26 mouse cellular contexts compared by ENCODE assay signal in genomic region chr12:72768230-72768629, GRCm38 (mm10). TPM values are rescaled to one million over a fixed set of nuclear protein-coding genes. Genes with fewer than 3 reads are reported as not detected.
A peak's percentile ranks its signal among the peaks of the same experiment; 100 is the strongest.
DNase-seq lines count a peak whose midpoint lies in the region; ATAC-seq and TF ChIP-seq lines count a peak whose summit lies in the region.
"Had no signal": no experiment of that assay in that cellular context is flagged by ENCODE, and none has a peak within 500 bp of the region (broad histone marks: within the 10 kb centered on the region; RNA-seq: fewer than 3 reads in every experiment).

No protein-coding gene starts in this region.

- WGBS in liver, embryonic 16.5 days (ENCODE audit: insufficient replicate concordance), result 43% methylated on average over 2 of the region's 2 CpGs
- WGBS in liver, embryonic 11.5 days, result 64% methylated on average over 2 of the region's 2 CpGs
- WGBS in thymus, adult 2 months, result 54% methylated on average over 2 of the region's 2 CpGs
- WGBS in forebrain, postnatal 0 days, result 89% methylated on average over 2 of the region's 2 CpGs

- no peak overlapping the region for H3K9ac ChIP-seq in liver, embryonic 16.5 days (ENCODE audit: low read depth, low read length)
- H3K9ac ChIP-seq in liver, embryonic 11.5 days (ENCODE audit: low read depth, low read length), result no peak overlapping the region
- no peak overlapping the region for H3K9ac ChIP-seq in forebrain, postnatal 0 days
- H3K9ac ChIP-seq: hindbrain, embryonic 13.5 days; kidney, embryonic 15.5 days; limb, embryonic 13.5 days; lung, embryonic 14.5 days; midbrain, embryonic 13.5 days; neural tube, embryonic 15.5 days had no signal

- no peak for ATAC-seq in liver, embryonic 16.5 days (ENCODE audit: low read depth)
- no peak for ATAC-seq in liver, embryonic 11.5 days (replicated peaks; ENCODE audit: low FRiP score)
- peak; percentile 81 for ATAC-seq in common myeloid progenitor, adult 5-6 weeks (replicated peaks; ENCODE audit: low read depth, poor library complexity, severe bottlenecking)
- peak; percentile 95 for ATAC-seq in megakaryocyte, adult 5-6 weeks (ENCODE audit: poor library complexity, severe bottlenecking)
- ATAC-seq in forebrain, postnatal 0 days, result no peak
- ATAC-seq: CD4-positive, CD25-positive, alpha-beta regulatory T cell, adult 4 months; inflammation-experienced regulatory T-cells, adult 6 months; midbrain, embryonic 13.5 days had no signal

- peaks cover 20% of the 10 kb centered on the region for H3K4me1 ChIP-seq in liver, embryonic 16.5 days (ENCODE audit: control insufficient read depth, low read depth, low read length)
- H3K4me1 ChIP-seq in liver, embryonic 11.5 days (replicated peaks; ENCODE audit: control insufficient read depth, insufficient read depth, low read length), result peaks cover 22% of the 10 kb centered on the region
- H3K4me1 ChIP-seq in thymus, adult 2 months (replicated peaks; ENCODE audit: control insufficient read depth, insufficient read depth, low read length), result no peaks in the 10 kb centered on the region; the same call in 1 of the 2 replicates
- peaks cover 5% of the 10 kb centered on the region for H3K4me1 ChIP-seq in forebrain, postnatal 0 days (ENCODE audit: insufficient read depth)

- H3K27me3 ChIP-seq in liver, embryonic 16.5 days (ENCODE audit: control insufficient read depth, insufficient read depth, low read depth, low read length), result no peaks in the 10 kb centered on the region
- no peaks in the 10 kb centered on the region for H3K27me3 ChIP-seq in liver, embryonic 11.5 days (replicated peaks; ENCODE audit: control insufficient read depth, insufficient read depth, low read length)
- no peaks in the 10 kb centered on the region for H3K27me3 ChIP-seq in thymus, adult 2 months (ENCODE audit: control insufficient read depth, insufficient read depth, low read length)
- H3K27me3 ChIP-seq in forebrain, postnatal 0 days (ENCODE audit: insufficient read depth, low read length), result no peaks in the 10 kb centered on the region
- H3K27me3 ChIP-seq: hindbrain, embryonic 13.5 days; kidney, embryonic 15.5 days; limb, embryonic 13.5 days; midbrain, embryonic 13.5 days; neural tube, embryonic 15.5 days had no signal

- no peak for TF ChIP-seq POLR2A in thymus, adult 2 months (IDR thresholded peaks at IDR 0.05; ENCODE audit: control insufficient read depth, extremely low read depth, insufficient read depth, low read length, poor library complexity)

- 0 out of 2 replicates have a peak overlapping the region, but pooled peaks have one; percentile 38 for H3K27ac ChIP-seq in liver, embryonic 16.5 days (ENCODE audit: low read length)
- no peak overlapping the region for H3K27ac ChIP-seq in liver, embryonic 11.5 days (ENCODE audit: low read depth, low read length)
- H3K27ac ChIP-seq in thymus, adult 2 months (ENCODE audit: control insufficient read depth, insufficient read depth, low read length), result no peak overlapping the region
- no peak overlapping the region for H3K27ac ChIP-seq in forebrain, postnatal 0 days (ENCODE audit: low read depth, low read length)
- H3K27ac ChIP-seq: heart, embryonic 10.5 days; hindbrain, embryonic 13.5 days; kidney, embryonic 15.5 days; limb, embryonic 13.5 days; macrophage; midbrain, embryonic 13.5 days; neural tube, embryonic 15.5 days had no signal

- TF ChIP-seq CTCF in thymus, adult 2 months (IDR thresholded peaks at IDR 0.05; ENCODE audit: borderline replicate concordance, control insufficient read depth, extremely low read depth, insufficient read depth, low read length, poor library complexity), result no peak
- TF ChIP-seq CTCF in forebrain, postnatal 0 days (IDR thresholded peaks at IDR 0.05; ENCODE audit: low read depth), result no peak

- peaks cover 5% of the 10 kb centered on the region; the same call in 1 of the 2 replicates for H3K36me3 ChIP-seq in liver, embryonic 16.5 days (ENCODE audit: control insufficient read depth, insufficient read depth)
- 0 out of 2 replicates have a peak, but pooled peaks cover 2% of the 10 kb centered on the region for H3K36me3 ChIP-seq in liver, embryonic 11.5 days (ENCODE audit: control insufficient read depth, insufficient read depth, low read length)
- no peaks in the 10 kb centered on the region for H3K36me3 ChIP-seq in thymus, adult 2 months (ENCODE audit: control insufficient read depth, insufficient read depth, low read length)
- no peaks in the 10 kb centered on the region for H3K36me3 ChIP-seq in forebrain, postnatal 0 days (ENCODE audit: insufficient read depth)

- no peak for DNase-seq in liver, embryonic 11.5 days (ENCODE audit: low spot score)
- DNase-seq in embryo, embryonic 9.5 days (ENCODE audit: extremely low spot score), result no peak
- no peak for DNase-seq in thymus, adult 2 months
- no peak for DNase-seq in forebrain, postnatal 0 days
- DNase-seq: adrenal gland, postnatal 36 days; cerebellum, adult 18-20 months; cerebellum, postnatal 25 days; gastrocnemius, postnatal 14 days; heart, postnatal 10 days; kidney, postnatal 4 days; lung, embryonic 14.5 days; right cerebral cortex, postnatal 25 days; thymus, postnatal 14 days had no signal

- no peak overlapping the region for H3K4me2 ChIP-seq in liver, embryonic 16.5 days (ENCODE audit: low read depth, low read length)
- no peak overlapping the region for H3K4me2 ChIP-seq in liver, embryonic 11.5 days
- H3K4me2 ChIP-seq in forebrain, postnatal 0 days (ENCODE audit: low read depth), result no peak overlapping the region
- H3K4me2 ChIP-seq: hindbrain, embryonic 13.5 days; kidney, embryonic 15.5 days; limb, embryonic 13.5 days; lung, embryonic 14.5 days; midbrain, embryonic 13.5 days; neural tube, embryonic 15.5 days had no signal

- no peaks in the 10 kb centered on the region for H3K9me3 ChIP-seq in liver, embryonic 16.5 days (replicated peaks; ENCODE audit: control insufficient read depth, low read length)
- no peaks in the 10 kb centered on the region for H3K9me3 ChIP-seq in liver, embryonic 11.5 days (ENCODE audit: control insufficient read depth, low read length)
- no peaks in the 10 kb centered on the region for H3K9me3 ChIP-seq in forebrain, postnatal 0 days (ENCODE audit: low read length)
- H3K9me3 ChIP-seq: heart, embryonic 10.5 days; hindbrain, embryonic 13.5 days; kidney, embryonic 15.5 days; limb, embryonic 13.5 days; midbrain, embryonic 13.5 days; neural tube, embryonic 15.5 days had no signal

- no peak overlapping the region for H3K4me3 ChIP-seq in liver, embryonic 16.5 days (ENCODE audit: low read depth, low read length)
- no peak overlapping the region for H3K4me3 ChIP-seq in liver, embryonic 11.5 days (ENCODE audit: low read depth, low read length)
- H3K4me3 ChIP-seq in thymus, adult 2 months (ENCODE audit: control insufficient read depth, insufficient read depth, low read length), result no peak overlapping the region
- no peak overlapping the region for H3K4me3 ChIP-seq in forebrain, postnatal 0 days (ENCODE audit: low read depth, low read length)
- H3K4me3 ChIP-seq: heart, embryonic 10.5 days; hindbrain, embryonic 13.5 days; kidney, embryonic 15.5 days; limb, embryonic 13.5 days; midbrain, embryonic 13.5 days; myocyte; neural tube, embryonic 15.5 days had no signal

RNA-seq across cellular contexts. Expression of gene Ppm1a, which starts 11.0 kb away (rescaled TPM):
- 11.0 and 12.1 TPM in 2 replicates for polyA plus RNA-seq in liver, embryonic 16.5 days (2015; fragmentation: Nextera tagmentation; extraction: Ambion mirVana)
- polyA plus RNA-seq in liver, embryonic 11.5 days (2014; fragmentation: Nextera tagmentation; extraction: Ambion mirVana), result 46.4 and 48.8 TPM in 2 replicates
- 99.2 and 105 TPM in 2 replicates for total RNA-seq in common myeloid progenitor, adult 5-6 weeks (2017)
- total RNA-seq in megakaryocyte, adult 5-6 weeks (2015), result 63.4 and 66.1 TPM in 2 replicates
- 100 and 106 TPM in 2 replicates for total RNA-seq in megakaryocyte, adult 5-6 weeks (2017)
- polyA plus RNA-seq in thymus, adult 2 months (2012; rRNA removed), result 40.4 and 44.2 TPM in 2 replicates
- total RNA-seq in forebrain, postnatal 0 days (2014; rRNA removed), result 192 and 194 TPM in 2 replicates
- 61.7 and 69.9 TPM in 2 replicates for polyA plus RNA-seq in forebrain, postnatal 0 days (2015; fragmentation: Nextera tagmentation; extraction: Ambion mirVana)

Comparison
In these comparisons a context has a peak if more than half of its experiments do, and no peak if none do; other contexts are left out.
1. ATAC-seq: peak in common myeloid progenitor, adult 5-6 weeks (single experiment) and megakaryocyte, adult 5-6 weeks (single experiment); none in liver, embryonic 16.5 days (single experiment), liver, embryonic 11.5 days (single experiment) and forebrain, postnatal 0 days (single experiment).